Mouse (Mus musculus) cerebellum, postnatal 25 days (tissue): ENCODE measurements around the gene Rhox7a.
"Not testable (repeated sequence)": the region's sequence is repeated elsewhere in the genome, so short reads cannot be mapped to it uniquely, and the experiment has no call there.

Source experiments
- DNase-seq, 2 experiments: peaks; one replicate each; pipeline ENCODE4 v3.0.0; 2021; ENCODE audit warnings: mixed read lengths in 2 of 2

Gene Rhox7a

GRCm38 (mm10) chrX:37831386-37831785 is at the start of gene Rhox7a:
TSS of gene Rhox7a (plus strand) at chrX:37831686.
- DNase-seq, result not testable (repeated sequence)

GRCm38 (mm10) chrX:37807286-37808080 is 24.0 kb upstream of the Rhox7a start:
- DNase-seq, result no peak

GRCm38 (mm10) chrX:37809396-37809795 is 22.1 kb upstream of the Rhox7a start:
- no peak for DNase-seq

DNA sequence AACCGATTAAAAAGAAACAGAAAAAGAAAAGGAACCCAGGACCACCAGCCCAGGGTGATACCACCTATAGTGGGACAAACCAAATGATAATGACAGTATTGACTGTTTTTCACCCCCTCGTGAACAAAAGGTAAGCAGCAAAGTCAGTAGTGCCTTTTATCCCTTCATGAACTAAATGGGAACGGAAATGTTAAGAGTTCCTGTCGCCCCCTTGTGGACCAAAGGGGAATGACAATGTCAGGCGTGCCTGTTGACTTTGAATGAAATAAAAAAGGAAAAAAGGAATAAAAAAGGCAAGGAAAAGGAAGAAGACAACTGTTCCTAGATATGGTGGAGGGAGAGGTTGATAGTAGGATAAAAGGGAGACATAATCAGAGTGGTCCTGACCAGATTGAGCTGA is 20.3 kb upstream of the Rhox7a start:
- DNase-seq, result peak in 1 of 2 experiments; percentile 13

GRCm38 (mm10) chrX:37815665-37816064 is 15.8 kb upstream of the Rhox7a start:
- no peak for DNase-seq

DNA sequence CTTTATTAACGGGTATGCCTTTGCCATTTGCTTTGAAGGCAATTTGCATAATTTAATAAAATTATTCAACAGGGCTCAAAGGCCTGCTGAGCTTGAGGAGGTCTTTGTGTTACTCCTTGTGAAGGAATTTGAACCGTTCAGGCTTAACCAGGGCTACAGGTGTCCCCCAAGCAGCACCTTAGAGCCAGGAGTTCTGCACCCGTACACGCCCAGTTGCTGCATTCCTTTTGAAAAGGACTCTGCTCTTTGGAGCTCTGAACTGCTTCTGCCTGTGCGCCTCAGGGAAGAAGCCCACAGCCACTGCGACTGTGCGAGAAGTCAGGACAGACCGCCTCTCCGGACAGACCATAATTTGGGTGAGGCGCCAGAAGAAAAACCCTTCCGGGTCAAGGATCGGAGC is 4.9 kb upstream of the Rhox7a start, which contains the start of gene Rhox6:
Rhox6 (plus strand) TSS at position 301 of the 400 bp plus-strand sequence.
- DNase-seq, result not testable (repeated sequence)

- no peak for DNase-seq
These were observed 40.2 kb downstream of the Rhox7a start for GRCm38 (mm10) chrX:37871641-37872040.

- DNase-seq, result no peak
These were observed 47.4 kb downstream of the Rhox7a start, which contains the start of gene Rhox8 for GRCm38 (mm10) chrX:37878844-37879243. TSS of gene Rhox8 (minus strand) at chrX:37878944.
